Mouse (Mus musculus) stomach, embryonic 15.5 days (tissue): ENCODE data around the gene Nans. TPM values are rescaled to one million over a fixed set of nuclear protein-coding genes. Genes with fewer than 3 reads are reported as not detected.
A peak's percentile ranks its signal among the peaks of the same experiment; 100 is the strongest.

Experiments
- ATAC-seq: fragments of 200-750 bp; cut with Nextera tagmentation; 2 replicates; pipeline ENCODE4 v1.8.0; 2017; ENCODE audit warnings: low read depth, moderate number of reproducible peaks, moderate TSS enrichment; ENCODE audit not compliant: insufficient read depth, low FRiP score
- H3K27ac ChIP-seq: fragments of 300-500 bp; sonication (generic); 2 replicates; pipeline ENCODE4 v1.5.1; 2015; ENCODE audit warnings: mild to moderate bottlenecking, inconsistent platforms
- H3K27me3 ChIP-seq: fragments of 300-500 bp; sonication (generic); replicated peaks from 2 replicates; pipeline ENCODE4 v1.6.1; 2015; ENCODE audit warnings: inconsistent platforms
- H3K36me3 ChIP-seq: fragments of 300-500 bp; sonication (generic); 2 replicates; pipeline ENCODE4 v1.6.1; 2015; ENCODE audit warnings: inconsistent platforms
- H3K4me1 ChIP-seq: fragments of 300-500 bp; sonication (generic); 2 replicates; pipeline ENCODE4 v1.6.1; 2015; ENCODE audit warnings: inconsistent platforms
- H3K4me2 ChIP-seq: fragments of 300-500 bp; sonication (generic); 2 replicates; pipeline ENCODE4 v1.6.1; 2015; ENCODE audit warnings: mild to moderate bottlenecking, inconsistent platforms
- H3K4me3 ChIP-seq: fragments of 300-500 bp; sonication (generic); replicated peaks from 2 replicates; pipeline ENCODE4 v1.5.1; 2015; ENCODE audit warnings: inconsistent platforms
- H3K9ac ChIP-seq: fragments of 300-500 bp; sonication (generic); 2 replicates; pipeline ENCODE4 v1.6.1; 2015; ENCODE audit warnings: inconsistent platforms
- H3K9me3 ChIP-seq: fragments of 300-500 bp; sonication (generic); 2 replicates; pipeline ENCODE4 v1.6.1; 2016; ENCODE audit warnings: inconsistent platforms
- WGBS: fragments of 180-500 bp; shearing (Covaris S2); methylation state at CpG from one replicate; pipeline ENCODE4 v1.1.7; 2015; 5-methylcytosine and 5-hydroxymethylcytosine counted together
- polyA plus RNA-seq: library from polyadenylated mRNA; unstranded; fragments of >200 nt; fragmentation: Nextera tagmentation; extraction: Ambion mirVana; gene quantifications from 2 replicates; pipeline ENCODE4 v1.2.1, GENCODE M21; 2015

Nans gene
- 88.6 and 96.7 TPM in 2 replicates for polyA plus RNA-seq

DNA sequence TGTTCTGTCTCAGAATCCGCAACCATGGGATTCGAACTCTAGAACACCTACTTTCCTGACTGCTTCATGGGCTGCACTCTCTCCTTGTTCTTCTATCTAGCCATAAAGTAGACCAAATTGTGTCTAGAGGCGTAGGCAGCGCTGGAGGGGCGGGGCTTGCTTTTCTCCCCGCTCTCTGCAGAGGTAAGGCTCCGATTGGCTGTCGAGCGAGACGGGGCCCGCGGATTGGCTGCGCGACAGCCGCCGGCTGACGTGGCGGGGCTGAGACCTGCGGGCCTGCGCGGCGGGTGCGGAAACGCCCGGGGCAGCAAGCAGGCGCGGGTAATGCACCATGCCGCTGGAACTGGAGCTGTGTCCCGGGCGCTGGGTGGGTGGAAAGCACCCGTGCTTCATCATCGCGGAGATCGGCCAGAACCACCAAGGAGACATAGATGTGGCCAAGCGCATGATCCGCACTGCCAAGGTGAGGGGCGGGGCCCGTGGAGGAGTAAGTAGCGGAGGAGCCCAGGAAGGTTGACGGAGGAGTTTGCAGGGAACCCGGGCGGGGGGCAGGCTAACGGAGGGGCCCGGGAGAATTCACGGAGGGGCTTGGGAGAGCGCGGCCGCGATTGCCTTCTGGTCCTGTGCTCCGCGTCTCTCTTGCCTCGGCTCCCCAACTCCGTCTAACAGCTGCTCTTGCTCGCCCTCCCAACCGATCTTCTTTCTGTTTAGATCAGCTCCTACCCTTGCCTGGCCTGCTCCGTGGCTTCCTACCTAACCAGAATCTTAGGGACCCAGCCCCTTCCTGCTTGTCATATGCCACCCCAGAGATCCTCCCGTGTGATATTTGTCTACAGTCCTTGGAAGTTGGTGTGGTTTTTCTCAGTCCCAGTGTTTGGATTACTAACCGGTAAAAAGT, at the start of gene Nans:
Gene Nans, plus strand, starts transcription at position 221 of the 898 bp plus-strand sequence.
- Histone ChIP-seq H3K36me3 (peaks cover 18% of the 10 kb centered on the region), H3K4me3 (peak within 1 kb of the TSS; percentile 76), H3K4me2 (peak within 1 kb of the TSS; percentile 54), H3K27ac (peak within 1 kb of the TSS; percentile 77), H3K4me1 (peaks cover 3% of the 10 kb centered on the region), H3K9ac (peak within 1 kb of the TSS; percentile 75), H3K9me3 (no peaks in the 10 kb centered on the region), H3K27me3 (no peaks in the 10 kb centered on the region)
- peak; percentile 99 for ATAC-seq
- WGBS, result under 1% methylated on average over 58 of the region's 58 CpGs

- Histone ChIP-seq H3K9ac (no peak overlapping the region), H3K4me2 (no peak overlapping the region), H3K4me1 (no peaks in the 10 kb centered on the region), H3K4me3 (no peak overlapping the region), H3K27me3 (no peaks in the 10 kb centered on the region), H3K27ac (no peak overlapping the region), H3K9me3 (no peaks in the 10 kb centered on the region), H3K36me3 (no peaks in the 10 kb centered on the region)
- 68% methylated on average over 4 of the region's 4 CpGs for WGBS
- ATAC-seq, result no peak
Measured at GRCm38 (mm10) chr4:46442501-46442900, 46.5 kb upstream of the Nans start.

DNA sequence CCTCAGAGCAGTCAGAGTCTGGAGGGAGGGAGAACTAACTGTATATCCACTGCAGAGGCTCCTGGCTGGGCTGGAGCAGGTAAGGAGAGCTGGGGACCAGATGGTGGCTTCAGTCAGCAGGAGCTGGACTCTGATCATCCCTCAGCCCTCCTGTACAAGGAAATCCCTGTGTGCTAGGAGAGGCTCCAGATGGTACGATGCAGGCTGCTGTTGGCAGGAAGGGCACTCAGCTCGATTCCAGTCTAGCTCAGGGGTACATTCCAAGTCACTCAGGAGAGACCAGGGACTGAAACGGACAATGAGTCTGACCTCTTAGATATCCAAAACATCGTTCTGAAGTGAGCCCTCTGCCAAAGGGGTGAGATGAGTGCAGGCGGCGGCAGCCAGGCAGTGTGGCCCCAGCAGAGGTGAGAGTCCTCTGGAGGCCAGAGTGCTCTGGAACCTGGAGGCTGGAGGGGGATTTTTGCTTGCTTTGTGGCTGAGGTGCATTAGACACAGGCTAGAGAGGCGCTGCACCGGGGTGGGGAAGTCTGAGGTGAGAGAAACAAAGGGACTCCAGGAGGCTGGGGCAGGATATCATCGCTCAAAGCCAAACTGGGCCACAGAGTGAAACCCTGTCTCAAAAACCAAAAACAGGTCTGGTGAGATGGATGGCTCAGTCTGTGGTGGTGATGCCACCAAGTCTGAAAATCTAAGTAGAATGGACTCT, 43.7 kb upstream of the Nans start:
- H3K4me2 ChIP-seq, result no peak overlapping the region
- H3K4me3 ChIP-seq, result no peak overlapping the region
- H3K27ac ChIP-seq, result no peak overlapping the region
- WGBS, result 40% methylated on average over 9 of the region's 9 CpGs
- H3K27me3 ChIP-seq, result no peaks in the 10 kb centered on the region
- H3K9me3 ChIP-seq, result no peaks in the 10 kb centered on the region
- H3K9ac ChIP-seq, result no peak overlapping the region
- no peaks in the 10 kb centered on the region for H3K4me1 ChIP-seq
- H3K36me3 ChIP-seq, result no peaks in the 10 kb centered on the region
- no peak for ATAC-seq

DNA sequence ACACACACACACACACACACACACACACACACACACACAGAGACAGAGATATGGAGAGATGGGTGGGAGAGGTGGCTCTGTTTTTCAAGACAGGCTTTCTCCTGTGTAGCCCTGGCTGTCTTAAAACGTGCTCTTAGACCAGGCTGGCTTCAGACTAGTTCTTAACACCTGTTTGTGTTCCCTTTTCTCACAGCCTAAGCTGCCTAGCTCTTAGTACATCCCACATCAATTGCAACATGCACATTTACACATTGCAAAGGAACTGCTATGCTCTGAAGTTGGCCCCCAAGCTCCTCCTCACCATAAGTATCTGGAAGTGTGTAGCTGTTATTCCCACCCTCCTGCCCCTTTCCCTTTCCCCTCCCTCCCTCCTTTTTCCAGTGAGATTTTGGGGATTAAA, 41.6 kb upstream of the Nans start:
- no peak overlapping the region for H3K4me3 ChIP-seq
- H3K27ac ChIP-seq, result no peak overlapping the region
- no peak for ATAC-seq
- no peaks in the 10 kb centered on the region for H3K27me3 ChIP-seq
- no peaks in the 10 kb centered on the region for H3K9me3 ChIP-seq
- no peaks in the 10 kb centered on the region for H3K4me1 ChIP-seq
- 52% methylated on average over 1 of the region's 1 CpGs for WGBS
- H3K9ac ChIP-seq, result no peak overlapping the region
- H3K36me3 ChIP-seq, result no peaks in the 10 kb centered on the region
- H3K4me2 ChIP-seq, result no peak overlapping the region

DNA sequence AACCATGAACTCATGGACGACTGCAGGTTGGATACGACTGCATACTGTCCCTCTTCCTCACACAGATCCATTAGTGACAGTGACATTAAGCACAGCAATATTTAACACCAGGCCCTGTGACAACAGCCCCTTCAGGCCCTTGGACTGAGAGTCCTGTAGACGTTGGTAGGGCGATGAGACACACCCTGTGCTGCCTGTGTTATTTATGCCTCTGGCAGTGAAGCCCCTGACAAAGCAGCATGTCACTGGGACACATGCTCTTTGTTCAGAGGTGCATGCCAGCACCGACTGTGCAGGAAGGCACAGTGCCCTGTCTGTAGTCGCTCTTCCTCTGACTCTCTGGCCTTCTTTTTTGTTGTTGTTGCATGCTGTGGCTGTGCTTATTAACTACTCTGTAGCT, 40.2 kb upstream of the Nans start:
- no peaks in the 10 kb centered on the region for H3K9me3 ChIP-seq
- H3K9ac ChIP-seq, result no peak overlapping the region
- H3K4me2 ChIP-seq, result no peak overlapping the region
- 0 out of 2 replicates have a peak overlapping the region, but pooled peaks have one; percentile 6 for H3K27ac ChIP-seq
- H3K4me3 ChIP-seq, result no peak overlapping the region
- 49% methylated on average over 6 of the region's 6 CpGs for WGBS
- H3K36me3 ChIP-seq, result no peaks in the 10 kb centered on the region
- peaks cover 12% of the 10 kb centered on the region for H3K4me1 ChIP-seq
- no peaks in the 10 kb centered on the region for H3K27me3 ChIP-seq
- ATAC-seq, result no peak

DNA sequence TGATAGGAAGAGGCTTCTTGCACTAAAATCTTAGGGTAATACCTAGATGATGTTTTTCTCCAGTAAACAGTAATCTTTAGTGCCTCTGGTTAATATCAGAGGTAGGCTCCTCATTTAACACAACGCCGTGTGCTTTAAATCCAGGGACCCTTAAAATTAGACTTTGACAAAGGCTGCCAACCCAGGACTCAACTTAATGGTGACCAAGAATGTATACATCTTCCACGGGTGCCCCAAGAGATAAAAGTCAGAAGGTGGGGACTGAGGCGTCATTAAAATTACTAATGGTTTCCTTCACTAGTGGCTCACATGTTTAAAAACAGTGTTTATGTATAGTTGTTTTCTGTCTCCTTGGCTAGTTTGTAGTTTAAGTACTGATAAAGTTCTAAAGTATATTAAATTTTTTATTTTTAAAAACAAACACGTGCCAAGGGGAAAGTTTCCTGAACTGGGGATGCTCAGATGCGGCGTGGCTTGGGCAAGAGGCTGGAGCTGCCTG, 39.0 kb upstream of the Nans start:
- no peak for ATAC-seq
- peak overlapping the region; percentile 82 for H3K4me2 ChIP-seq
- peaks cover 15% of the 10 kb centered on the region for H3K4me1 ChIP-seq
- 25% methylated on average over 7 of the region's 7 CpGs for WGBS
- H3K36me3 ChIP-seq, result no peaks in the 10 kb centered on the region
- H3K9me3 ChIP-seq, result no peaks in the 10 kb centered on the region
- peak overlapping the region; percentile 82 for H3K4me3 ChIP-seq
- H3K27me3 ChIP-seq, result no peaks in the 10 kb centered on the region
- H3K9ac ChIP-seq, result peak overlapping the region; percentile 45; the same call in 1 of the 2 replicates
- peak overlapping the region; percentile 96 for H3K27ac ChIP-seq

GRCm38 (mm10) chr4:46450519-46451131, 38.4 kb upstream of the Nans start, which contains the start of gene Anp32b:
Anp32b (plus strand) TSS chr4:46450902.
- Histone ChIP-seq H3K9me3 (no peaks in the 10 kb centered on the region), H3K36me3 (no peaks in the 10 kb centered on the region)
- WGBS, result under 1% methylated on average over 42 of the region's 66 CpGs

GRCm38 (mm10) chr4:46451240-46451757, 37.7 kb upstream of the Nans start:
- Histone ChIP-seq H3K4me1 (peaks cover 20% of the 10 kb centered on the region), H3K9ac (peak overlapping the region; percentile 95), H3K36me3 (no peaks in the 10 kb centered on the region), H3K4me2 (peak overlapping the region; percentile 76), H3K9me3 (no peaks in the 10 kb centered on the region), H3K4me3 (peak overlapping the region; percentile 82), H3K27ac (peak overlapping the region; percentile 96), H3K27me3 (no peaks in the 10 kb centered on the region)
- WGBS, result under 1% methylated on average over 59 of the region's 70 CpGs
- peak; percentile 7; the same call in 1 of the 2 replicates for ATAC-seq

More at GRCm38 (mm10) chr4:46450519-46451131, 38.4 kb upstream of the Nans start, which contains the start of gene Anp32b:
- peak within 1 kb of the TSS; percentile 95 for H3K9ac ChIP-seq
- ATAC-seq, result peak; percentile 95
- peak within 1 kb of the TSS; percentile 82 for H3K4me3 ChIP-seq
- peak within 1 kb of the TSS; percentile 96 for H3K27ac ChIP-seq
- H3K27me3 ChIP-seq, result no peaks in the 10 kb centered on the region
- H3K4me1 ChIP-seq, result peaks cover 20% of the 10 kb centered on the region
- H3K4me2 ChIP-seq, result peak within 1 kb of the TSS; percentile 82

- H3K9me3 ChIP-seq, result no peaks in the 10 kb centered on the region
- peak; percentile 8 for ATAC-seq
- whole genome bisulfite sequencing, result under 1% methylated on average over 77 of the region's 111 CpGs
Measured at GRCm38 (mm10) chr4:46451758-46452480, 37.1 kb upstream of the Nans start.

DNA sequence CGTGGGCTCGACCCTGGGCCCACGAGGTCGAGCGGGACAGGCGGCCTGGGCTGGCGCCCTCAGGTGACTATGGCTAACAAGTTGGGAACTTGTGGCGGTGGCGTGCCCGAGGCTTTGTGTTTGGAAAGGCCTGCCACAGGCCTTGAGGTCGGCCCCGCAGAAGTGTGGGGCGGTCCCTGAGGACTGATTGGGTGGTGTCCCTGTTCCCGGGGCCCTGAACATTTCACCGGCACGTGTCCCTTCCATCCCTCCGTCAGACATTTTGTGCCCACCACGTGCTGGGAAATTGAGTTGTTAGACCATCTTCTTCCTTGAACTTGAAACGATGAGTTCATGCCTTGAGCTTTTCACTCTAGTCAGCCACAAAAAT, 36.6 kb upstream of the Nans start:
- H3K4me1 ChIP-seq, result peaks cover 20% of the 10 kb centered on the region
- 0% methylated on average over 19 of the region's 19 CpGs for WGBS

More at GRCm38 (mm10) chr4:46451758-46452480, 37.1 kb upstream of the Nans start:
- Histone ChIP-seq H3K9ac (peak overlapping the region; percentile 95), H3K27me3 (no peaks in the 10 kb centered on the region), H3K4me2 (peak overlapping the region; percentile 76), H3K27ac (peak overlapping the region; percentile 96), H3K36me3 (no peaks in the 10 kb centered on the region), H3K4me1 (peaks cover 20% of the 10 kb centered on the region), H3K4me3 (peak overlapping the region; percentile 82)

More for the DNA sequence above, 36.6 kb upstream of the Nans start:
- H3K9me3 ChIP-seq, result no peaks in the 10 kb centered on the region
- peak overlapping the region; percentile 96 for H3K27ac ChIP-seq
- H3K4me3 ChIP-seq, result peak overlapping the region; percentile 82
- H3K4me2 ChIP-seq, result peak overlapping the region; percentile 76
- peak overlapping the region; percentile 95 for H3K9ac ChIP-seq
- H3K36me3 ChIP-seq, result no peaks in the 10 kb centered on the region
- peak; percentile 30; the same call in 1 of the 2 replicates for ATAC-seq
- H3K27me3 ChIP-seq, result no peaks in the 10 kb centered on the region
